Mouse (Mus musculus) testis, adult 2 months (tissue): ENCODE measurements around the gene Ctbp2.

Experiments
- CTCF ChIP-seq: fragments of 200-500 bp; IDR thresholded peaks from 2 replicates; pipeline ENCODE4 v1.5.1; 2012; ENCODE audit warnings: low read depth, mild to moderate bottlenecking, inconsistent platforms, low read length, moderate library complexity; ENCODE audit not compliant: control insufficient read depth, insufficient read depth, insufficient replicate concordance
- POLR2A ChIP-seq: fragments of 200-500 bp; IDR thresholded peaks from 2 replicates; pipeline ENCODE4 v1.6.1; 2012; ENCODE audit warnings: low read depth, mild to moderate bottlenecking, inconsistent platforms, low read length, moderate library complexity; ENCODE audit not compliant: control insufficient read depth

DNA sequence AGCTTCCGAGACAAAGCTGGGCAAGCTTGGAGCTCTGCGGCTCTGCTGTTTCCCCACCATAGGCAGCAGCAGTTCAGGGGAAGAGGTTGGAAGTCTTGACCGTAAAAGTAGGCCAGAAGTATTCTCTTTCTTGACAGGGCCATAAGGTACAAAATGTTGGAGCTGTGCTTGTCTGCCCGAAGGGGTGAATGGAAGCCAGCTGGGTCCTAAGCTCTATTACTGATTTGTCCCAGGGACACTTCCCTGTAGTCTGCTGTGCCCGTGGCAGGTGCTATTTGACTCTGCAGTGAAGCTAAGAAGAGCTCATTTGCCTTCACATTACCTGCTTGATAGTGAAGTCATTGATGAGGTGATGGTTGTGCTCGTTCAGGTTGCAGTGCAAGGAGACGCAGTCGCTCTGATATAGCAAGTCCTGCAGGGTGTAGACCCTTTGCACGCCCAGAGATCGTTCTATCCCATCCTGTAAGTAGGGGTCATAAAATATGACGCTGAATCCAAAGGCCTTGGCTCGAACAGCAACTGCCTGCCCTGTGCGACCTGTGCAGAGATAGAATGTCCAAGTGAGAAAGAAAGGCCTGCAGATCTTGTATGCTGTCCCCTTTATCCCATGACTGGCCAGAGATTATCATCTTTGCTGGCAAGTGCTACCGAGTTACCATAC lies 132.8 kb downstream of the Ctbp2 start:
- TF ChIP-seq POLR2A: no peak
- TF ChIP-seq CTCF: no peak
